Comparison of ENCODE assay signal across 21 mouse cellular contexts in the genomic region with DNA sequence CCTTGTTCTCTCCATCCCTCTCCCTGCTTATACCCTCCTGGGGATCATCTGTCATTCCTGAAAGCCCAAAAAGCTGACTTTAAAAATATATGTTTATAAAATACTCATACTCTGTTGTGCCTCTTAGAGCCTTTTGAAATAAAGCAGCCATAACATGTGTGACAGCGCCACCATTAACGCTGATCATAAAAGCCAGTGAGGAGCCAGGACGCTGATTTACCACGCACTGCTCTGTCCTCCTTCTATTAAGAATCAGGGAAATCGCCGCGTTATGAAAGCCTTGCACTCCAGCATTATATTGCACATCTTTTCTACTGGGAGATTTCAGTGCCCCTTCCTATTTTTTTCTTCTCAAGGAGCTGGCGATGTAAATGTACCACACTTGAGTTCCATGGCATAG.
A peak's percentile ranks its signal among the peaks of the same experiment; 100 is the strongest.
DNase-seq lines count a peak whose midpoint lies in the region; ATAC-seq and TF ChIP-seq lines count a peak whose summit lies in the region.
"Had no signal": no experiment of that assay in that cellular context is flagged by ENCODE, and none has a peak within 500 bp of the region (broad histone marks: within the 10 kb centered on the region; RNA-seq: fewer than 3 reads in every experiment).

No protein-coding gene starts in this region.

- no peak for TF ChIP-seq CTCF in midbrain, postnatal 0 days (IDR thresholded peaks at IDR 0.05)

- H3K9me3 ChIP-seq in hindbrain, embryonic 16.5 days (ENCODE audit: control insufficient read depth, low read length), result no peaks in the 10 kb centered on the region
- no peaks in the 10 kb centered on the region for H3K9me3 ChIP-seq in hindbrain, embryonic 14.5 days (ENCODE audit: control insufficient read depth, low read length)
- no peaks in the 10 kb centered on the region for H3K9me3 ChIP-seq in midbrain, postnatal 0 days (ENCODE audit: low read length)
- H3K9me3 ChIP-seq in midbrain, embryonic 16.5 days (replicated peaks; ENCODE audit: control insufficient read depth, low read length, poor library complexity, severe bottlenecking), result no peaks in the 10 kb centered on the region
- H3K9me3 ChIP-seq in neural tube, embryonic 14.5 days (ENCODE audit: control insufficient read depth, low read length), result no peaks in the 10 kb centered on the region
- H3K9me3 ChIP-seq: embryonic facial prominence, embryonic 15.5 days; heart, embryonic 13.5 days; hindbrain, embryonic 12.5 days; intestine, embryonic 15.5 days had no signal

- DNase-seq in hindbrain, embryonic 14.5 days (ENCODE audit: low spot score), result no peak
- peak; percentile 27 for DNase-seq in midbrain, postnatal 0 days (ENCODE audit: low spot score)
- DNase-seq: adrenal gland, adult 8-10 months; adrenal gland, postnatal 36 days; cerebellum, adult 11 months; cerebellum, adult 8-10 months; cerebellum, postnatal 14 days; embryo, embryonic 11 days; forebrain, postnatal 0 days; gastrocnemius, postnatal 36 days; heart, adult 11 months; heart, postnatal 36 days had no signal

- no peak overlapping the region for H3K4me3 ChIP-seq in hindbrain, embryonic 16.5 days (ENCODE audit: low read length)
- no peak overlapping the region for H3K4me3 ChIP-seq in hindbrain, embryonic 14.5 days (replicated peaks; ENCODE audit: low read length)
- no peak overlapping the region for H3K4me3 ChIP-seq in midbrain, postnatal 0 days (ENCODE audit: low read depth, low read length)
- H3K4me3 ChIP-seq in midbrain, embryonic 16.5 days (ENCODE audit: low read depth, low read length), result no peak overlapping the region
- H3K4me3 ChIP-seq in neural tube, embryonic 14.5 days (ENCODE audit: low read depth, low read length), result no peak overlapping the region
- H3K4me3 ChIP-seq: embryonic facial prominence, embryonic 15.5 days; erythroblast, embryonic 14.5 days; heart, embryonic 13.5 days; hindbrain, embryonic 12.5 days; intestine, embryonic 15.5 days had no signal

- no peak overlapping the region for H3K27ac ChIP-seq in hindbrain, embryonic 16.5 days (ENCODE audit: low read depth, low read length)
- no peak overlapping the region for H3K27ac ChIP-seq in hindbrain, embryonic 14.5 days
- H3K27ac ChIP-seq in midbrain, postnatal 0 days (ENCODE audit: low read depth, low read length), result no peak overlapping the region
- no peak overlapping the region for H3K27ac ChIP-seq in midbrain, embryonic 16.5 days (ENCODE audit: low read length)
- H3K27ac ChIP-seq in neural tube, embryonic 14.5 days (ENCODE audit: low read depth, low read length), result no peak overlapping the region
- H3K27ac ChIP-seq: embryonic facial prominence, embryonic 15.5 days; heart, embryonic 13.5 days; hindbrain, embryonic 12.5 days; intestine, embryonic 15.5 days had no signal

- no peaks in the 10 kb centered on the region for H3K36me3 ChIP-seq in hindbrain, embryonic 16.5 days (ENCODE audit: control insufficient read depth, insufficient read depth, low read length)
- H3K36me3 ChIP-seq in hindbrain, embryonic 14.5 days (replicated peaks; ENCODE audit: control insufficient read depth, insufficient read depth), result no peaks in the 10 kb centered on the region
- no peaks in the 10 kb centered on the region for H3K36me3 ChIP-seq in midbrain, postnatal 0 days (ENCODE audit: insufficient read depth, low read length)
- no peaks in the 10 kb centered on the region for H3K36me3 ChIP-seq in midbrain, embryonic 16.5 days (ENCODE audit: control insufficient read depth, insufficient read depth, low read length)
- no peaks in the 10 kb centered on the region for H3K36me3 ChIP-seq in neural tube, embryonic 14.5 days (ENCODE audit: control insufficient read depth, insufficient read depth, low read length)
- H3K36me3 ChIP-seq: embryonic facial prominence, embryonic 15.5 days; heart, embryonic 13.5 days; hindbrain, embryonic 12.5 days; intestine, embryonic 15.5 days had no signal

- H3K27me3 ChIP-seq in hindbrain, embryonic 16.5 days (replicated peaks; ENCODE audit: control insufficient read depth, insufficient read depth, low read length), result no peaks in the 10 kb centered on the region
- H3K27me3 ChIP-seq in hindbrain, embryonic 14.5 days (ENCODE audit: control insufficient read depth, insufficient read depth, low read length), result no peaks in the 10 kb centered on the region
- H3K27me3 ChIP-seq in midbrain, postnatal 0 days (ENCODE audit: insufficient read depth, low read length), result no peaks in the 10 kb centered on the region
- no peaks in the 10 kb centered on the region for H3K27me3 ChIP-seq in midbrain, embryonic 16.5 days (ENCODE audit: control insufficient read depth, insufficient read depth, low read depth, low read length)
- H3K27me3 ChIP-seq in neural tube, embryonic 14.5 days (ENCODE audit: control insufficient read depth, insufficient read depth, low read length), result no peaks in the 10 kb centered on the region
- H3K27me3 ChIP-seq: embryonic facial prominence, embryonic 15.5 days; heart, embryonic 13.5 days; hindbrain, embryonic 12.5 days; intestine, embryonic 15.5 days had no signal

- 72% methylated on average over 8 of the region's 8 CpGs for WGBS in hindbrain, embryonic 16.5 days
- 77% methylated on average over 8 of the region's 8 CpGs for WGBS in hindbrain, embryonic 14.5 days
- WGBS in midbrain, postnatal 0 days, result 74% methylated on average over 8 of the region's 8 CpGs
- WGBS in midbrain, embryonic 16.5 days, result 84% methylated on average over 8 of the region's 8 CpGs
- 47% methylated on average over 8 of the region's 8 CpGs for WGBS in neural tube, embryonic 14.5 days

- H3K9ac ChIP-seq in hindbrain, embryonic 16.5 days (ENCODE audit: low read depth, low read length), result no peak overlapping the region
- no peak overlapping the region for H3K9ac ChIP-seq in hindbrain, embryonic 14.5 days
- H3K9ac ChIP-seq in midbrain, postnatal 0 days (replicated peaks; ENCODE audit: low read length, poor library complexity, severe bottlenecking), result no peak overlapping the region
- no peak overlapping the region for H3K9ac ChIP-seq in midbrain, embryonic 16.5 days (ENCODE audit: low read depth, low read length)
- H3K9ac ChIP-seq in neural tube, embryonic 14.5 days (replicated peaks; ENCODE audit: low read depth, low read length), result no peak overlapping the region
- H3K9ac ChIP-seq: embryonic facial prominence, embryonic 15.5 days; forebrain, postnatal 0 days; heart, embryonic 13.5 days; hindbrain, embryonic 12.5 days; intestine, embryonic 15.5 days had no signal

- no peaks in the 10 kb centered on the region for H3K4me1 ChIP-seq in hindbrain, embryonic 16.5 days (ENCODE audit: control insufficient read depth, insufficient read depth, low read depth, low read length)
- no peaks in the 10 kb centered on the region for H3K4me1 ChIP-seq in hindbrain, embryonic 14.5 days (replicated peaks; ENCODE audit: control insufficient read depth, insufficient read depth, low read length)
- no peaks in the 10 kb centered on the region for H3K4me1 ChIP-seq in midbrain, postnatal 0 days (ENCODE audit: insufficient read depth, low read length)
- H3K4me1 ChIP-seq in midbrain, embryonic 16.5 days (ENCODE audit: control insufficient read depth, insufficient read depth, low read length), result no peaks in the 10 kb centered on the region
- no peaks in the 10 kb centered on the region for H3K4me1 ChIP-seq in neural tube, embryonic 14.5 days (ENCODE audit: control insufficient read depth, insufficient read depth, low read length)
- H3K4me1 ChIP-seq: embryonic facial prominence, embryonic 15.5 days; hindbrain, embryonic 12.5 days; intestine, embryonic 15.5 days had no signal

- peak overlapping the region; percentile 21; the same call in 1 of the 2 replicates for H3K4me2 ChIP-seq in hindbrain, embryonic 16.5 days (ENCODE audit: low read length)
- H3K4me2 ChIP-seq in hindbrain, embryonic 14.5 days (replicated peaks), result no peak overlapping the region
- no peak overlapping the region for H3K4me2 ChIP-seq in midbrain, postnatal 0 days (ENCODE audit: low read depth, low read length, poor library complexity, severe bottlenecking)
- H3K4me2 ChIP-seq in midbrain, embryonic 16.5 days (ENCODE audit: low read length), result no peak overlapping the region
- H3K4me2 ChIP-seq in neural tube, embryonic 14.5 days (ENCODE audit: low read depth, low read length), result peak overlapping the region; percentile 19; the same call in 1 of the 2 replicates
- H3K4me2 ChIP-seq: embryonic facial prominence, embryonic 15.5 days; heart, embryonic 13.5 days; hindbrain, embryonic 12.5 days; intestine, embryonic 15.5 days had no signal

- ATAC-seq in hindbrain, embryonic 16.5 days, result no peak
- no peak for ATAC-seq in hindbrain, embryonic 14.5 days (ENCODE audit: low FRiP score)
- ATAC-seq in midbrain, postnatal 0 days (ENCODE audit: low FRiP score), result no peak
- no peak for ATAC-seq in midbrain, embryonic 16.5 days
- ATAC-seq in neural tube, embryonic 14.5 days (ENCODE audit: low read depth), result peak; percentile 71
- no peak for ATAC-seq in erythroid progenitor cell, adult 5-6 weeks (replicated peaks; ENCODE audit: low FRiP score, poor library complexity, severe bottlenecking)
- ATAC-seq: forebrain, postnatal 0 days; intestine, embryonic 15.5 days had no signal

Comparison
In these comparisons a context has a peak if more than half of its experiments do, and no peak if none do; other contexts are left out.
1. H3K4me2 ChIP-seq: peak in hindbrain, embryonic 16.5 days (single experiment) and neural tube, embryonic 14.5 days (single experiment); none in hindbrain, embryonic 14.5 days (single experiment), midbrain, postnatal 0 days (single experiment) and midbrain, embryonic 16.5 days (single experiment).